Mouse (Mus musculus) frontal cortex, postnatal 14 days (tissue): ENCODE results near the gene Mgat4a.

Experiments
- DNase-seq, 2 experiments: peaks; one replicate each; pipeline ENCODE4 v3.0.0; 2022; ENCODE audit warnings: low spot score in 2 of 2

Gene Mgat4a

GRCm38 (mm10) chr1:37396481-37396880 is 144.3 kb downstream of the Mgat4a start:
- DNase-seq = no peak

- peak in 1 of 2 experiments; percentile 29 for DNase-seq
These were observed 147.6 kb downstream of the Mgat4a start for GRCm38 (mm10) chr1:37393174-37393573.
